Mouse (Mus musculus) cerebellum, postnatal 14 days (tissue): ENCODE measurements around the gene Slc1a1.

Experiments
- DNase-seq, 2 experiments: peaks; one replicate each; pipeline ENCODE4 v3.0.0; 2021; ENCODE audit warnings: mixed read lengths in 2 of 2

Slc1a1 gene

DNA sequence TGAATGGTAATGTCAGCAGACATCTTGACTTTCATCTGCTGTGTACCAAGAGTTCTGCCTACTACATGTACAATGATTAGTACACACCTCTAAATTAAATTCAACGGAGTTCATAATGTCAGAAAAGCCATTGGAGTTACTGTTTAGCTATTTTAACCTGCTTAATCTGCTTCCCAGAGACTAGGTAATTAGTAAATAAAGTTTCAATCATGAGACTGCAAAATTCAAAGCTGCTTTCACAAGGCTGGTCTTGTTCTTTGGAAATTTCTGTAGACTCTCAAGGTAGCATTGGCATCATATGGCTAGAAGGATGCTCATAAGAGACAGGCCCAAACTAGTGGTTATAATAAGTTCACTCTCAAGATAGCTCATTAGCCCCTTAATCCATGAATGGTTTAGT, 20.0 kb downstream of the Slc1a1 start:
- no peak for DNase-seq

DNA sequence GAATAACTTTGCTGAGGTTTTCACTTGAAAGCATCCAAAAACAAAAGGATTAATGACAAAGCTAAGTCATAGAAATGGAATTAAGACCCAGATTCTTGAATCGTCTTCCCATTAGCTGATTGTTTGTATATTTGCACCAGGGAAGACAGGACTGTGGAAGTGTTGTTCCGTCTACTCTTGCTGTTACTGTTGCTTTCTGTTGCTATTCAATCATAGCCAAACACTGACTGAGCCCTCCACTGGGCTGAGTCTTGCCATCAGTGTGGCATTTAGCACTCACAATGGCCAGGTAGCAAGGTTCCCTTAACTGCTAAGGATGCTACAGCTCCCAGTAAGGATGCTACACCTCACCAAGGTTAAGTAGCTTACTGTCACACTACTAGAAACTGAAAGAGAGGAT, 25.4 kb downstream of the Slc1a1 start:
- DNase-seq: no peak

DNA sequence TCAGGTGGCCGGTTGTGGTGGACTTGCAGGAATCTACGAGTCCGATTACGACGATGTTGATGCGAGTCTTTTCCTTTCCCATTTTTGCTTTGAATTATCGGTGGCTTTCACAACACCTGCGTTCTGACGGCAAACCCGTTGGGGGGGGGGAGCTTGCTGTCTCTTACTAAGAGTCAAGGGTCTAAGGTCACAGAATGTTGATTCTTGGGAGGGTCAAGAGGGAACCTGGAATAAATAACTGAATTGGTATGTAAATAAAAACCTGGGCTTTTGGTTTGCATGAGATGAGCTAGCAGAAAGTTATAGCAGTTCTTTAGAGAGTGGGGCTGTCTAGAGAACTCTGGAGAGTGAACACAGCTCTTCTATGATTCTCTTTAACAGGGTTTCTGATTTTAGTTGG, 28.8 kb downstream of the Slc1a1 start:
- DNase-seq: no peak

DNA sequence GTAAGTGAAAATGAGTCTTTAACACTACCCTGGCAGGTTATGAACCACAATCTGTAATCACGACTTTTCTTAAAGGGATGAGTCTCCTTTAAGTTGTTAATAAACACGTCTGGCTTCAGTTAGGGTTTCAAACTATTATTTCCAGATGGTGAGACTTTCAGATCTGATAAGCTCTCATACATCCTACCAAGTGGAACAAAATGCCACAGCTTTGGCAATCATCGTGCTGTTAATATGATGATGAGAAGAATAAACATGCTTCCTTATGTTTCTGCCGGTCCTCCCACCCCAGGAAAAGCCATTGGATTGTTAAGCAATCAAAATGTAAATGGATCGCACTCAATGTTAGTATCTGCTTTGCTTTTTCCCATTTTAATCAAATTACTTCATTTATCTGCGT, 30.1 kb downstream of the Slc1a1 start:
- DNase-seq: no peak

DNA sequence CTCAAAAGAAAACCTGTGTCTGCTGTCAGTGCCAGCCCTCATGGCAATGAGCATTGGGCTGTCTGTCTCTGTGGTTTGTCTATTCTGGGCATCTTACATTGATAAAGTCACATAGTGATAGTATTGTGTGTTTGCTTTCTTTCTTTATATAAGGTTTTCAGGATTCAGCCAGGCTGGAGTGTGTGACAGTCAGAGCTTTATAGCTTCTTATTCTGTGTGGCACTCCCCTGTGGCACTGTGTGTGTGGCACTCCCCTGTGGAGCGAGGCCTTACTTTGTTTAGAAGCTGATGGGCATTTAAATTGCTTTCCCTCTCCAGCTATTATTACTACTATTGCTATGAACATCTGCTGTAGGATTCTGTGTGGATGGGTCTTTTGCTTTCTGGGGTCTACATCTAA, 30.7 kb downstream of the Slc1a1 start:
- no peak for DNase-seq

DNA sequence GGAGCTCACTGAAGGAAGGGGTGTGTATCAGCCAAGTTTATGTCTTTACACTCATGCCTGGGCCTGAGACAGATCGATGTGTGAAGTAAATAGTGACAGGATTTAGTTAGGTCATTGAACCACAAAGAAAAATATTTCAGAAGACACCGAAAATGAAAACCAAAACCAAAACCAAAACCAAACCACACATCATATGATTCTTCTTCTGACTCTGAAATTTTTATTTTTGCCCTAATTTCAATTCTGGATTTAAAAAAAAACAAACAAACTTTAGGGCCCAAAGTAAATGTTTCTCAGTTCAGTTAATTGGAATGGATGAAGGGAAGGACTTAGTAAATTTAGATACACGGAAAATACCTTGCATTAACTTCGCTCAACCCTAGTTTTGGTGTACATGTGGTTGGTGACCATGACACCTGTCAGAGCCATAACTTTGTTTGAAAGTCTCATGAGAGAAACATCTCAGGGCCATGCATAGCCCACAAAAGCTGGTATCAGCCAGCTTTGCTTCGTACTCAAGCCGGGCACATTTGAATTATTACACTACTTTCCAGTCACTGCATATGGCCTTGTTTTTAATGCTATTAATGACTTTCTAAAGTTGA, 34.5 kb downstream of the Slc1a1 start:
- DNase-seq: no peak

DNA sequence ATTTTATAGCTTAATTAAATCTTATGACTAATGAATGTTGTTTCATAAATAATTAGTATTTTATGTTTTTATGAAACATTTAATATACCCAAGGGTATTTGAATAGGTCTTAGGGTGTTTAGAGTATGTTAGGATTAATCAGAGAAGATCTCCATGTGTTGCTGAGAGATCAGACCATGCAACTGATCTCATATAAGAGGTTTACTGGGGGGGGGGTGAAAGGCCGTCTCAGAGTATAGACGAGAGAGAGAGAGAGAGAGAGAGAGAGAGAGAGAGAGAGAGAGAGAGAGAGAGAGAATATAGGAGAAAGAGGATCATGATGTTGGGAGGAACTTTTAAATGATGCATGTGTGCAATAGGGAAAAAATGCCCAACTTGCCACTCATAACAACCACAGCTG, 35.5 kb downstream of the Slc1a1 start:
- DNase-seq: no peak

DNA sequence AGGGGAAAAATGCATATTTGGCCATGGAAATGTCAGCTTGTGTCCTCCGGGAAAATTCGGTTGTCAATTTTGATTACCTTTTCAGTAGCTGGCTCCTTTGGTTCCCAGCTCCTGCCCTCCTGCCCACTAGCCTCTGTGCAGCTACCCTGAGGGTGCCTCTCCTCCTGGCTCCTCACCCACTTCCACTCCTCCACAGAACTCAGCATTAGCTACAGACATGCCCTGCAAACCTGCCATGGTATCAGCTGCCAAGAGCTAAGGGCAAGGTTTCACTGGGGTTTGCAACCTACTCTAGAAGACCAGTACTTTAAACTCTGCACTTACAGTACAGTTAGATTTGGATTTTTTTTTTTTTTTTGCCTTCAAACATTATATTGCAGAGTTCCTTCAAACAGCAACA, 44.6 kb downstream of the Slc1a1 start:
- peak; percentile 26 to 35 for DNase-seq

DNA sequence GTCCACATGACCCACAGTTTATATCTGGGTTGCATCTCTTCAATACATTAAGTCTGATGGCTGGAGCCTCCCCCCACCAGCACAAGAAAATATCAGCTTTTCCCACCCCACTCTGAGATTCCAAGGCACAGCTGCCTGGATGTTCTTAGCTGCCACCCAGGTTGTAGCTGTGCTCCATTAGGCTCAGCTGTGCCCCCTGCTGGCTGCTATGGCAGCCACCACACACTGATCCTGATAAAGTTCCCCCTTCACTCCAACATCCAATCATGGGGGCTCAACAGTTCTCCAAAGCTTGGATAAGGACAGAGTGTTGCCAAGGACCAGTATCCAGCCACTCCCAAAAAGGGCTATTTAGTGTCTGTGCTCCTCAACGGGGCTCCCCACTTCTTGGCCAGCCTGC, 48.3 kb downstream of the Slc1a1 start:
- DNase-seq: peak; percentile 38 to 62

DNA sequence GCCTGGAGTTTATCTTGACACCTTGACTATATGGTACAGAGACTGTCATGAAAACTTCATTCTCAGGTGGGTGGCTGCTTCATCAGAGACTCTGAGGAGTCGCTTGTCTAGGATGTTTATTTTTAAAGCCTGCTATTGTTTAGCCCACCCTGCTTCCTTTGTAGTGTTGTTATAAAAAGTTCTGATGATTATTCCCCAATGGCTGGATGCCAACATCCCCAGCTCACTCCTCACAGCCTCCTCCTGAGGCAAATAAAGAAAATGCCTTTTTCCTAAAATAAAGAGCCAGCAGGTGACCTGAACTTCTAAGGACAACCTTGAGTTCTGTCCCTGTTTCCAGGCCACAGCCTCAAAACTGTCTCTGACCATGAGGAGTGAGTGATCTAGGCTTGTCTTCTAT, 53.6 kb downstream of the Slc1a1 start:
- no peak for DNase-seq

DNA sequence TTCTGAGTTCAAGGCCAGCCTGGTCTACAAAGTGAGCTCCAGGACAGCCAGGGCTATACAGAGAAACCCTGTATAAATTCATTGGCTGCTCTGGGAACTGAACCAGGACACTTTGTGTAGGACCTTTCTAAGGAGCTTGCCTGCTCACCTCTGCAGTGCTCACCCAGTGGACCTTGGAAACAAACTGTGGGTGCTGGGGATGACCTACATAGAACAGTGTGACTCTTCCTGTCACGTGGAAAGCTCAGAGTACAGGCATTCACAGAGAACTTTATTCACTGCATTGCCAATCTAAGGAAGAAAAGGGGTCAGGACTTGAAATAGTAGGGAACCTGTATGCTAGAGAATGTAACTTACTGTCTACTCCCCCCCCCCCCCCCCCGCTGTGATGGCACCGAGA, 54.4 kb downstream of the Slc1a1 start:
- DNase-seq: no peak

DNA sequence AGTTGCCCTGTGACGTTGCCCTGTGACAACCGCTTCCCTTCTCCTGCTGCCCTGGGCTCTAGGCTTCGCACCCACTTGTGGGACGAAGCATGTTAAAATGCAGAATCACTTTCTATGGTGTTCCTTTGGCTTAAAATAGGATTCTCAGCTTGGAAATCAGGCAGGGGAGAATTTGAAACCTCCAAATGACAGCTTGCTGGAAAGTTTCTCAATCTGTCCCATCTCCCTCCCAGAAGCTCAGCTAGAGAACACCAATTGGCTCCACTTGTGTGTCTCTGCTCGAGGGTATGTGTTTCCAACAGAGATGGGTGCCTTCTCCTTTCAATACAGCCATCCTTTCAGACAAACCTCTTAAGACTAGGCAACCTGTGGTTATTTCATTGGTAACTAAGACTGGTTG, 56.4 kb downstream of the Slc1a1 start:
- DNase-seq: no peak

DNA sequence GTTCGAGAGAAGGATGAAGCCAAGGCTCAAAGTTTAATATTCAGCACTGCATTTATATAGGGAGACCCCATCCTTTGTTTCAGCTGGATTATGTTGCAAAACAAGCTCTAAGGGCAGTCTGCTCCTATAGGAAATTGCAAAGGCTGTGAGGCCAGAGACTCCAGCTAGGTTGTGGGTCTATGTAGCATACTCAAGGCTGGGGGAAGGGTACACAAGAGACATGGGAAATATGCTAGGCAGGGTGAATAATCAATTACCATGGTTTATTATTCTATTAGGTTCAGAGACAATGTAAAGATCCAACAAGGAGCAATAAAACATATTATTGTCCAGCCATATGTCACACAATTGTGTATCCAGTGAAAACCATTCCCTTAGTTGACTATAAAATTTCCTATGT, 57.0 kb downstream of the Slc1a1 start:
- no peak for DNase-seq

DNA sequence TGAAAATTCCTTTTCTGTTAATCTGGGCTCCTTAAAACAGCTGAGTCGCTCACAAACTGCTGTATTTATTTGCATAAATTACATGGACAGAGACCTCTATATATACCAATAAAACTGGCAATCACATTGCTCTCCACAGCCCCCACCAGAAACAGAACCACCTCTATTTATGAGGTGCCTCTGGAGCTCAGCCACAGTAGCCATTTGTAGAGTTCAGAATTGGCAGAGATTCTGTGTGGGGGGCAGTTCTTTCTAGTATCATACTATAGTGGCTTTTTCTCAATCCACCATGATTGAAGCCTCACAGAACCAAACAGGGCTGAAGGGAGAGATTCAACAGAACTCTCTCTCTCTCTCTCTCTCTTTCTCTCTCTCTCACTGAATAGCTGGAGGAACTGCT, 61.8 kb downstream of the Slc1a1 start:
- DNase-seq: no peak

DNA sequence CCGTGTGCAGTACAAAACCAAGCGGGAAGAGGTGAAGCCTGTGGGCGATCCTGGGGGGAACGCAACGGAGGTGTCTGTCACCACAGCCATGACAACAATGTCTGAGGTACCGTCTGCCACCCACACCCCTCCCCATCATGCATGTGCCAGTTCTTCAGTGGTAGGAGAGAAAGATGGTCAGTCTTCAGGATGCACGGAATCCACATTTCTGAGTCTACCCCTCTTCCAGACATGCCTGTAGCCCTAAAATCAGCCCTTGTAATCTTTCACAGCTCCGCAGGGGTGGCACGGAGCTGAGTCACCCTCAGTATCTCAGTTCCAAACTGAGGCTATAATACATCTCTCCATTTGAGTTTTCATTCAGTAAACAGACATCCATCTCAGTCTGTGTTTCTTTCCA, 62.6 kb downstream of the Slc1a1 start:
- no peak for DNase-seq

DNA sequence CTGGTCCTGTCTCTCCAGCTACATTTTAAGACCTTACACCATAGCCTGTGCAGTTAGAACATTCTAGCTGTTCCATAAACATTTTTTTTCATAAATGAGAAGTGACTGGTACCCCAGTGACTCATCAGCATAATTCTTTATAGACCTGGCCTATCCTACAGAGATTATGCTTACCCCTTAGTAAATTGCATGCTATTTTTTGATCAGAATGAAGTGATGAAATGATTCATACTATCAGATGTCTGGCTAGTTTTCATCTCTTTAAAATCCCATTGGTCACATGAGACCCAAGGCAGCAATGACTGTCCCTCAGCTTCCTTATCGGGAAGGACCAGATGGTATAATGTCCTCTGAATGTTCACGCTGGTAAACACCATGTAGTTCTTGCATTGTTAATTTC, 65.9 kb downstream of the Slc1a1 start:
- DNase-seq: no peak

DNA sequence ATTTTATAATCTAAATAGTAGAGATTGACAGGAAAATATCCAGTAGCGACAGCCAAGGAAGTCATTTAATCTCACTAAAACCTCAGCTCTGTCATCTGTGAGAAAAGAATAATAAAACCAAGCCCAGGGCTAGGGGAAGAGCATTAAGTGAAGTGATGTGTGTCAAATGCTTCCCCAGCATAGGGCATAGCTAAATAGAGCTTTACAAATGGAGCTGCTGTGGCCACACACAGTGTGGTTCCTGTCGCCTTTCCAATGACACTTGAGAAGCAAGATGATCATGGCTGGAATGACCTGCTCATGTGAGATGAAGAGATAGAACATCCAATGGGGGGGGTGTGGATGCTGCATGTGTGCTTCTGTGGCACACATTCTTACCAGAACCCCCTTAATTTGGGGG, 67.3 kb downstream of the Slc1a1 start:
- peak; percentile 20 for DNase-seq

DNA sequence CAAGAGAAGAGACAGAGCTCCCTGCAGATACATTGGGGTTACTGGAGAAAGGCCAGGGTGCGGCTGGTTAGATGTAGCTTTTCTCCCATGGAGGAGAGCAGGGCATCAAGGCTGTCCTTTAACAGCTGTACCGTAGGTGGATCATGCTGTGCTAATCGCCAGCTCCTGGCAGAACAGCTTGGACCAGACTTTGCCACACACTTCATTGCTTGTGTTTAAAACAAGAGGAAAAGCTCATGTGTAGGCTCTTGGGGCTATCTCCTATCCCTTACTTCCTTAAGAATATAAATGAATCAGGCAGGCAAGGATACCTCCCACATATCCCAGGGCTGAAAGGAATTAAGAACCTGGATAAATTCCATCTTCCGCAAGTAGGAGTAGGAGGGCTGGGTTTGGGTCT, 68.0 kb downstream of the Slc1a1 start:
- peak; percentile 14 to 17 for DNase-seq

DNA sequence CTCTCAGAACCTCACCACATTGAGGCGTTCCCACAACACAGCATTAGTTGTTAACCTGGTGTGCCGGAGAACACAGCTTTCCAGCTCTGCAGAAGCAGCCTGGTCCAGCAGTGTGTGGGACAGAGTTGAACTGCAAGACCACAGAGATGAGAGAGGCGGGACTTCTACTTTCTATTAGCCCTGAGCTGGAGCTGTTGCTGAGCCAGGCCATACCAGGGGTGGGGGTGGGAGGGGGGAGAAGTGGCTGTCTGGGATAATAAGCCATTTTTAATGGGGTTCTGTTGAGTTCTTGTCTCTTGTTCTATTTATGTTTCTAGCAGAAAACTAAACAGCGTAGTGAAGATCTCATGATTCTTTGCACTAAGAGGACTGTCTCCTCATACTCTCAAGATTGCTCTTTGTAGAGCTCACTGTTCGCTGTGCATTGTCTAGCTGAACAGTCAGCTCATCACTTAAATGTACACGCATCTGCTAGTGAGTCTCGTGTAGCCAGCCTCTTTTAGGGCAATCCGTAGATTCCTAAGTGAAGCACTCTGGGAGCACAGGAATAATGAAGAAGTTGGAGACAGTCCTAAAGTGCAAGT, 68.8 kb downstream of the Slc1a1 start:
- DNase-seq: no peak

DNA sequence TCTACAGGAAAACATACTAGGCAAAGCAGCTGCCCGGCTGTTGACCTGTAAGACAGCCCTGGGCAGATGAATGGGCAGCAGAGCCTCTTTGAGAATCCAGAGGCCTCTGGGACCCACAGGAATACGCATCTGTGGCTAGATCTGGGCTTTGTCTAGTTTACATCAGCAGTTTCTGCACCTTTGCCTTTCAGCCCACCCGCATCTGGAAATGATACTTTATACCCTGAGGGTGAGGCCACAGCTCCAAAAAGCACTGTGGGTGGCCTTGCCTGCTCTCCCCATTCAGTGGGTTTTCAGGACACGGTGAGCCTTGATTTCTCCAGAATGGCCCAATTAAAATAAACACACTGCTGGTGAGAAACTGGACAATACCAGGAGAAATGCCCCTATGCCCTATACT, 73.3 kb downstream of the Slc1a1 start:
- no peak for DNase-seq

DNA sequence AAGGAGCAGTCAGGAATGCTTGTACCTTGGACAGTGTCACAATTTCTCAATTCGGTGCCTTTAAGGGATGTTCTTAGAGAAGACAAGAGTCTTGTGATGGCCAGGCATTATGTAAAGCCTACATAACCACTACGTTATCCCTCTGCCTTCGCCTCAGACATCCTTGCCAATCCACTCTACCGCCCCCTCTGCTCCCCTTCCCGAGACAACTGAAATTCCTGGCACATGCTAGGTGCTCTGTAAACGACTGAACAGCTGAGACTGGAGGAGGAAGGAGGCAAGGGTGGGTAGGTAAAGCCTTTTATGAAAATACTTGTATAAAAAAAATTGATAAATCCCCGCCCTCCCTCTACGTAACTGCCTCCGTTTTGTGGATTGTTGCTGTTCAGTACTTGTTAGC, 73.8 kb downstream of the Slc1a1 start:
- no peak for DNase-seq

DNA sequence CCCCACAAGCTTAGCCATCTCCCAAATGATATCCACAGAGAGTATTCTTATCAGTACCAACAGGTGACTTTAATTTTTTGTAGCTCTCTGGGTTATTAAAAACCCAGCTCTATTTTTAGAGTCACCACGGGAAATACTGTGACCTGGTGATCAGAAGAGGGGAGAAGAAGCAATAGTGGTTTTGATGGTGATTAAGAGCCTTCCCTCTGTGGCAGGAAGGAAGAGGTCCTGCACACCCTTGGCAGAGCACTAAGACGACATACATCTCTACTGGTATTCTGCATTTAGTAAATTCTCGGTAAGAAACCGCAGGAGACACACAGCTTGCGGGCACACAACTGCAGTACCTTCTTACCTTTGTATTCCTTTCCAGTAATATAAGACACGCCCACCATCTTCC, 79.7 kb downstream of the Slc1a1 start:
- DNase-seq: no peak

DNA sequence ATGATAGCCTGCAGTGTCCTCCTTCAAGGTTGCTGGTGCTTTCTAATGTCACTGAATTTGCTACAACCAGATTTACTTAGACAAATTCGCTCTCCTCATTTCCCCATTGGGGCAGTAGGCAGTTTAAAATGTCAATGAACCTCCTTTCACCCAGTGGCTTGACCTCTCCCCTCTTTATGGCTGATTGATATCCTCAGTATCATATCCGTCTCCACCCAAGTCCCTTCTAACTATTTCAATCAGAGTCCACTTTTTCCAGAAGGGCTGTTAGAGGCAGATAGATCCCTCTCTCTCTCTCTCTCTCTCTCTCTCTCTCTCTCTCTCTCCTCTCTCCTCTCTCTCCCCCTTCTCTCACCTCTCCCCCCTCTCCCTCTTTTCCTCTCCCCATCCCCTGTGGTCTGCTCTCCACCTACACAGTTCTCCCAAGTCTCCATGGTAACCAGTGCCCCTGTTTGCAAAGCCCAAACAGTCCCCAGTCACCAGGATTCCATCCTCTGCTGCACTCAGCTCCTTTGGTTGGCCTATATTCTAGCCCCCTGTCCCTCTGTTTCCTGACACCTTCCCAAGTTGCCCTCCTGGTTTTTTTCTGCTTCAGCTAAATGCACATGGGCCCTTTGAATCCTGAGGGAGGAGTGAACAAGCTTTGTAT, 80.9 kb downstream of the Slc1a1 start:
- no peak for DNase-seq

DNA sequence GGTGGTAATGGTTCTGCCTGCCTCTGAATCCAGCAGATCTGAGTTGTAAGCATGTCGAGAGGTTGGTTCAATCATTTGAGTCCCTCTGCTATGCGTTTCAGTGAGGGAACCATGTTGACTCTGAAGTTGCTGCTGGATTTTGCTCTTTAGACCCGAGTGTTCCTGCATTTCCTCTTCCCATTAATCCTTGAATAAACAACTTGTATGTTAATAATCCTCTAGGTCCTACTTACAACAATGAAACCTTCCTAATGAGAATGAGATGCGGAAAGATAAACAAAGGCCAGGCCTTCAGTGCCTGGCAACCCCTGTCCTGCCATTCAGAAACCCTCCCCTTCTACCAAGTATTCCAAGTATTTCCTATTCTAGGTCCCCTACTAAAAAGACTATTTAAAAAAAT, 81.6 kb downstream of the Slc1a1 start:
- DNase-seq: no peak

DNA sequence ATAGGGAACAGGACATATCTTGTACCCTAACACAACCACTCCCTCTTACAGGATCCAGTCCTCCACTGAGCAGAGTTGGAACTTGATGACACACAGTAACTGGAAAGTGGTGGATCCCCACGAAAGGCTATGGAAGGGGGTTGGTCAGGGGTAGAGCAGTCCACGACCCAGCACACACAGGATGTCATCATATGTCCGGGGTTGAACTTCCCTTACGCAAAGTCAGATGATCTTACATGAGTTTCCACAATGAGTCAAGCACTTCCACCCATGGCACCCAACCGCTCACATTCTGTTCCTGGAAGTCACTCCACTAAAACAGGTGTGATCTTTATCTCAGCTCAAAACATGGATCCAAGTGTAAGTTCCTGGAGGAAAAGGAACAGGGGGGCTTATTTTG, 83.0 kb downstream of the Slc1a1 start:
- no peak for DNase-seq
